Comparison of ENCODE assay signal across 19 mouse cellular contexts in the genomic region with DNA sequence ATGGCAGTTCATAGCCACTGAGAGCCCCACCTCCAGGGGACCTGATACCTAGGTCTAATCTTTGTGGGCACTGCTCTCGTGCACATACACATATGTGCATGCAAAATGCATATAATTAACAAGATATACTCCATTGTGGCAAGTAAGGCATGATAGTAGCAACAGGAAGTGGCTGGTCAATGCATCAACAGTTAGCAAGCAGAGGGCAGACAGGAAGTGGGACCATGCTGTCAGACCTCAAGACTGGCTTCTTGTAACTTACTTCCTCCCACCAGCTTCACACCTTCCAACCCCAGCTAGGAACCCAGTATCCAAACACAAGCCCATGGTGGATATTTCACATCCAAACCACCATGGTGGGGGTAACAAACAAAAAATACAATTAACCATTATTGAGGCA. TPM values are rescaled to one million over a fixed set of nuclear protein-coding genes. Genes with fewer than 3 reads are reported as not detected.
DNase-seq lines count a peak whose midpoint lies in the region.
"Had no signal": no experiment of that assay in that cellular context is flagged by ENCODE, and none has a peak within 500 bp of the region (broad histone marks: within the 10 kb centered on the region; RNA-seq: fewer than 3 reads in every experiment).

No protein-coding gene starts in this region.

- no peaks in the 10 kb centered on the region for H3K36me3 ChIP-seq in megakaryocyte, embryonic 14.5 days (replicated peaks; ENCODE audit: low read length)
- H3K36me3 ChIP-seq: embryonic facial prominence, embryonic 12.5 days; neural tube, embryonic 12.5 days had no signal

- H3K4me3 ChIP-seq in megakaryocyte, embryonic 14.5 days (replicated peaks) = peak overlapping the region; percentile 38
- H3K4me3 ChIP-seq: embryonic facial prominence, embryonic 12.5 days; gastrocnemius, adult 2 months; heart, embryonic 13.5 days; neural tube, embryonic 12.5 days had no signal

- H3K9me3 ChIP-seq in megakaryocyte, embryonic 14.5 days = peaks cover 8% of the 10 kb centered on the region
- H3K9me3 ChIP-seq: embryonic facial prominence, embryonic 12.5 days; heart, embryonic 13.5 days; neural tube, embryonic 12.5 days had no signal

- H3K27me3 ChIP-seq in megakaryocyte, embryonic 14.5 days (replicated peaks) = peaks cover 6% of the 10 kb centered on the region
- H3K27me3 ChIP-seq: embryonic facial prominence, embryonic 12.5 days; neural tube, embryonic 12.5 days had no signal

- H3K4me1 ChIP-seq in megakaryocyte, embryonic 14.5 days = peaks cover 6% of the 10 kb centered on the region
- H3K4me1 ChIP-seq: embryonic facial prominence, embryonic 12.5 days; neural tube, embryonic 12.5 days had no signal

- DNase-seq in 416B (ENCODE audit: low read depth) = peak; percentile 45
- peak; percentile 59 for DNase-seq in T-cell, adult 2 months (ENCODE audit: low spot score)
- DNase-seq in thymus, postnatal 0 days (ENCODE audit: low spot score) = peak; percentile 67
- no peak for DNase-seq in right cerebral cortex, postnatal 4 days
- no peak for DNase-seq in layer of hippocampus, adult 18-20 months (ENCODE audit: low spot score in 2 of 2)
- DNase-seq in kidney, postnatal 14 days = no peak
- DNase-seq in B cell, adult 2 months = no peak
- DNase-seq: adrenal gland, adult 8-10 months; cerebellum, adult 11 months; forebrain, postnatal 0 days; gastrocnemius, adult 2 months; heart, adult 11 months; kidney, adult 11 months; left cerebral cortex, postnatal 4 days had no signal

RNA-seq across cellular contexts. Expression of a gene that starts 10.3 kb away (rescaled TPM):
- not detected in 2 replicates for polyA plus RNA-seq in megakaryocyte, embryonic 14.5 days (2012; ENCODE audit: insufficient read depth, low replicate concordance)
- 11.2 and 12.1 TPM in 2 replicates for polyA plus RNA-seq in thymus, postnatal 0 days (2015; fragmentation: Nextera tagmentation; extraction: Ambion mirVana)
- 1 to 10 TPM; 1.6 to 2.2 TPM for total RNA-seq in layer of hippocampus, adult 18-20 months (2021)
- total RNA-seq: MEL had no signal

RNA-seq across cellular contexts. Expression of a gene that starts 53.4 kb away (rescaled TPM):
- 0.29 TPM in 1 of 2 replicates, not detected in the other for polyA plus RNA-seq in megakaryocyte, embryonic 14.5 days (2012; ENCODE audit: insufficient read depth, low replicate concordance)
- polyA plus RNA-seq in thymus, postnatal 0 days (2015; fragmentation: Nextera tagmentation; extraction: Ambion mirVana) = 527 and 536 TPM in 2 replicates
- total RNA-seq in layer of hippocampus, adult 18-20 months (2021) = 100 to 1,000 TPM; 589 to 628 TPM
- total RNA-seq: MEL had no signal

Comparison
In these comparisons a context has a peak if more than half of its experiments do, and no peak if none do; other contexts are left out.
1. DNase-seq: peak in 416B (single experiment), T-cell, adult 2 months (single experiment) and thymus, postnatal 0 days (single experiment); none in right cerebral cortex, postnatal 4 days (single experiment), layer of hippocampus, adult 18-20 months (0 of 2), kidney, postnatal 14 days (single experiment) and B cell, adult 2 months (0 of 2).
2. RNA of a gene that starts 10.3 kb away (polyA plus RNA-seq): 11.2 to 12.1 TPM in thymus, postnatal 0 days; not detected in megakaryocyte, embryonic 14.5 days; every median in the first group is over 10 times any median in the second.
3. RNA of a gene that starts 53.4 kb away (polyA plus RNA-seq): 527 to 536 TPM in thymus, postnatal 0 days; 0.29 TPM in megakaryocyte, embryonic 14.5 days; every median in the first group is over 100 times any median in the second.